Mouse (Mus musculus): ENCODE measurements around the gene Ston1.
A peak's percentile ranks its signal among the peaks of the same experiment; 100 is the strongest.

The Ston1 gene

DNA sequence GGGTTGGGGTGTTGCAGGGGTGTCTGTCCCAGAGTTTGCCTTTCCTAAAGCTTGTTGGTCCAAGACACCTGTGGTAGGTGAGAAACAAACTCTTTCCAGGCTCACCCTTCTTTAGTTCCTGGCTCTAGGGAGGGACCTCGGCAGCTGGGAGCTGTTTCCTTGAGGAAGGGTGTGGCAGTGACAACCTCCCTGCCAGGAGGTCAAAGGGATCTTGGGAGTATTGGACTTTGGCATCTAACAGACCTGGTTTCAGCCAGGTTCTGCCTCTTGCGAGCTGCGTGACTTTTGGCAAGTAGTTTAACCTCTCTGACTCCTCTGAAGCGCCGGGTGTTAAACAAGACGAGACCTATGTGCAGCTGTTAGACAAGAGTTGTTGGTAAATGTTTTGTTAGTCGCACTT, 29.7 kb downstream of the Ston1 start:
- no peak for DNase-seq

DNA sequence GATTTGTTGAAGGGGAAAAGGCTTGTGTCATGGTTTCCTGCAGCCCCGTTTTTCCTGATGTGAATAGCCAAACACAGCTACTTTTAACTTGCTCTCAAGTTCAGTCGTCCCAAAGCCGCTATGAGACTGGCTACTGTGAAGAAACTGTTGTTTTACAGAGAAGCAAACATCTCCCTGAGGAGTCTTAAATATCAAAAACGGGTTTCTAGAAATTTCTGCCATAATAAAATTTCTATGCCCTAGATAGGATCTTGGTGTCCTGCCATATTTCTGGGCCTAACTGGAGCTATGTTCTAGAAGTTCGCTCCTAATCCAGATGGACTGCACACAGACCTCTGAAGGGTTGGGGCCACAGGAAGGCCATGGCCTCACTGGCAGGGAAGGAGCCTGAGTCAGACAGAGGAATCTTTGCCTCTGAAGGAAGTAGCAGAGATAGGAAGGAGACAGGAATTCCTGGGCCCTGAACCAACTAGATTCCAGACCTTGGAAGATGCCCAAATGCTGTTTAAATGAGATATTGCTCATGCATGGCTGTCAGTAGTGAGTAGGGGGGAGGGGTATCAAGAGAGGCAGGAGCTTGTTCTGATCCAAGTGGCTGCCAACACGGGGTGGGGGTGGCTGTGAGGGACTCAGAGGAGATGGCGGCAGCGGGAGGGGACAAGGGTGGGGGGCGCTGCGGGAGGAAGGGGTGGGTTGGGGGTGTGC, 31.3 kb downstream of the Ston1 start:
- DNase-seq = no peak

DNA sequence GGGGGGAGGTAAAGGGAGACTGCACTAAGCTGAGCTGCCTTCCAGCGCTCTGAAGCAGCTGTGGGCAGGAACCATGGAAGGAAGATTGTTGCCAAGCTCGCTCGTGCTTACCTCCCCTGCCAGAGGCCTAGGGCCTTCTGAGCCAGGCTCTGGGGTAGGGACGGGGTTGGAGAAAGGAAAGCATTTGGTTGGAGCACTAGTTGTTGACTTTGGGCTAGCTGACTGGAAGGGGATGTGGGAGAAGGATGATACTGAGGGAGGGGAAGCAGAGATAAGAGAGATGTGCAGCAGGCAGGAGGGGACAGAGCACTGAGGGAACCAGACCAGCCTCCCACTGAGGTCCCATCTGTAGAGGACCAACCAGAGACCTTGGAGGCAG, 31.9 kb downstream of the Ston1 start:
- no peak for DNase-seq

DNA sequence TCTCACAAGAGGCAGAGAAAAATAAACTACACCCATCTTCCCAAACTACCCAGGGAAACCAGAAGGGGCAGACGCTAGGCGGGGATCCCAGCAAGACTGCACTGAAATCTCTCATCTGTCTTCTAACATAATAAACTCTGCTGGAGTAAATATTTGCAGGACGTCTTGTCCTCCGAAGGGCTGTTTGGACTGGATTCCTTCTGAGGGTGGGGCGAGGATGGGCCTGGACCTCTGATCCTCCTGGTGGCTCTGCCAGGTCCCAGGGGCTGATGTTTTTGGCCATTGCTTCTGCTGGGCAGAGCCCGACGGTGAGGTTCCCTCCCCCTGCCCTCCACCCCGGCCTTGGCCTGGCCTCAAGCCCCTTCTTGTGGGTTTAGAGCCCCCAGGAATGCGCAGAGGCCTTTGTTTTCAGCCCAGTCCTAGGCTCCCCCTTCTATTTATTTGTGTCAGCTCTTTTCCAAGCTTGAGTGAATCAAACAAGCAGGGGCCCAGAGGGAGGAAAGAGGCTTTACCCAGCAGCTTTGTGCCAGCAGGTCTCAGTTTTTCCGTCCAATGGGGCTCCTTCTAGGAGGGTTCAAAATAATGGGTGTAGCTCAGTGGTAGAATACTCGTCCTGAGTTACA, 32.6 kb downstream of the Ston1 start:
- DNase-seq = no peak

DNA sequence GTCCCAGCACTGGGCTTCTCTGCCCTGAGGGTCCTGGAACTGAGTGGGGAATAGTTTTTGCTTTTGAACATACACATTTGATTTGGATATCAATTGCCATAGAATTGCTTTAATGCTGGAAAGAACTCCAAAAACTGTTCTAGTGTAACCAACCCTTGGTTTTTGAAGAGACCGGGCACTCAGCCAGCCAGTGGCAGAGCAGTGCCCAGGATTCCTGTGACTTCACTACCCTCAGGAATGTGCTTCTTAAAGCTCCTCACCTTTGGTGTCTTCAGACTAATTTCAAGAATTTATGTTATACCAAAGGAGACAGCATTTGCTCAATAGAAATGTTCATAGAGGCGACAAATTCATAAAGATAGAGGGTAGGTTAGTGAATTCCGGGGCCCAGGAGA, 33.1 kb downstream of the Ston1 start:
- no peak for DNase-seq

DNA sequence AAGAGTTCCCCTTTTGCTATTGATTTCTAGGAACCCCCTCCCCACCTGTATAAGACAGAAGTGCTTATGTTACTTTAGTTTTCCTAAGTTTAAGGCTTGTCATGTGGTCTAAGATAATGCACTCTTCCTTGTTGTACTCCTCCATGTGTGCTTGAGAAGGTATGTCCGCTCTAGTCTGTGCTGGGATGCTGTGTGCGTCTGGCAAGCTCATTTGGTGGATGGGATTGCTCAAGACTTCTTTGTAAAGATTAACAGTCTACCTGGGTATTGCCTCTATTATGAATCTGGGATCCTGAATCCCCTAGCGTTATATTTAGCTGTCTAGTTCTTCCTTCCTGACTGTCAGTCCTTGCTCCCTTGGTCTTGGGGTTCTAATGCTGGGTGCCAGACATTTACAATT, 35.1 kb downstream of the Ston1 start:
- DNase-seq = no peak

DNA sequence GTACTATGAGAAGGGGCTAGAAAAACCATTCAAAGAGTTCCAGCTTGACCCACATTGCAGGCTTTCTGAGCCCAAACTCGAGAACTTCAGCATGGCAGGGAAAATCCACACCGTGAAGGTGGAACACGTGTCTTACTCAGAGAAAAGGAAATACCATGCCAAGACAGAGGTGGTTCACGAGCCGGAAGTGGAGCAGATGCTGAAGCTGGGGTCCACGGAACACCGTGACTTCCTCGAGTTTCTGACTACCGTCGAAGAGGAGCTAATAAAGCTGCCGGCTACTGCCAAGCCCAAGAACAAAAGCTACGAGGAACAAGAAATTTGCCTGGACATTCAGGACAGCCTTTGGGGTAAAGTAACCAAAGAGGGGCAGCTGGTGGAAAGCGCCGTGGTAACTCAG, 38.6 kb downstream of the Ston1 start:
- no peak for DNase-seq

DNA sequence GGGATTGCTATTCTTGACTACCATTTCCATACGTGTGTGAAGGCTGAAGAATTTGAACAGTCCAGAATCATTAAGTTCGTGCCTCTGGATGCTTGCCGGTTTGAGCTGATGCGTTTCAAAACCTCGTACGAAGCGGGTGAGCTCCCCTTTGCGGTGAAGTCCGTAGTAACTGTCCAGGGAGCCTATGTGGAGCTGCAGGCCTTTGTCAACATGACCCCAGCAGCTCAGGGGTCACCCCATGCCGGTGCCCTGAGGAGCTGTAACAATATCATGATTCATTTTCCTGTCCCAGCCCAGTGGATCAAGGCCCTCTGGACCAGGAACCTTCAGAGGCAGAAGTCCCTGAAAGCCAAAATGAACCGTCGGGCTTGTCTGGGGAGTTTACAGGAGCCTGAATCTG, 39.1 kb downstream of the Ston1 start:
- no peak for DNase-seq

DNA sequence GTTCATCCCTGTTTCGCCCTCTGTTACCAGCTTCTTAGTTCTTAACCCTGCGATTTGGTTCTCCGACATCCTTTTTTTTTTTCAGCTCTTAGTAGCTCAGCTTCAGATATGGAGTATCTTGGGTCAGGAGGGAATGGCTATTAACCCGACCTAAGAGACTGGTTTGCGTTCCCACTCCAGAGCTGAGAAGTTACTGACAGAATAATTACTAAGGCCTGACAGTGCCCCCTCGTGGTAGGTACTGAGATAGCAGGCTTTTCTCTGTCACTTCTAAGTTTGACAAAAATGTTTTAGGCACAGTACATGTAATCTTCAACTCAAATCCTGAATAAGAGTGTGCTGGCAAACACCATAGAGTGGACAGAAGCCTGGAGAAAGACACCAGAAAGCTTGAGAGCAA, 43.5 kb downstream of the Ston1 start:
- DNase-seq = peak in 1 of 2 experiments; percentile 36

DNA sequence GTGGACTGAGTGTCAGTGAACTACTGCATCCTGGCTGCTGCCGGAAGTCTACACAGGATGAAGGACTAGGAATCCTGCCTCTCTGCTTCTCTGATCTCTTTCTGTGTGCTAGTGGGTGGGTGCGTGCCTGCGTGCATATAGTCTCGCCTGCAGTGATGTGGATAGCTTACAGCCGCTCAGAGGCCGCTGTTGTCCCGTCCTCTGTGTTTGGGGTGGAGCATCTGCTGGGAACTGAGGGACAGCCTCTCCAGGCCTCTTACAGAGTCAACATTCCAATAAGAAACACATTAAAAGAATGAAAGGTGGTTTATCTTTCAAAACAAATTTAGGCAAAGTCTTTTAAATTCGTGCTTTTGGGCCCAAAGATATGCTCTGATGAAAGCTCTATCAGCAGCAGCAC, 44.4 kb downstream of the Ston1 start:
- no peak for DNase-seq

DNA sequence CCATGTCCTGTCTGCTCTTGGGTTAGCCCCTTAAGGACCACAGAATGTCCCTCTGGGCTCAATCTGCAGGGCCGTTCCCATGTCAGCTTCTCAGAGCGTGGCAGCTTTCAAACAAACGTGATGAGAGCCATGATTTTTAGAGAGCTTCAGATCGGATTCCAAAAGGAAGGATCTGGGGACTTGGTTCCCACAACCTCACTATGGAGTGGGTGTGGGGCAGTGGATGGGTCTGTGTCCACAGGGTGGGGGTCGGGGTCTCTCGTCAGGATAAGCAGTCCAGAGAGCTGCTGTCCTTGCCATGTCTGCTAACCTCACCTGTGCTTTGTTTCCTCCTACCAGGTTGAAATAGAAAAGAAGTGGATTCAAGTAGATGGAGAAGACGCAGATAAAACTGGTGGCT, 47.4 kb downstream of the Ston1 start:
- no peak for DNase-seq

DNA sequence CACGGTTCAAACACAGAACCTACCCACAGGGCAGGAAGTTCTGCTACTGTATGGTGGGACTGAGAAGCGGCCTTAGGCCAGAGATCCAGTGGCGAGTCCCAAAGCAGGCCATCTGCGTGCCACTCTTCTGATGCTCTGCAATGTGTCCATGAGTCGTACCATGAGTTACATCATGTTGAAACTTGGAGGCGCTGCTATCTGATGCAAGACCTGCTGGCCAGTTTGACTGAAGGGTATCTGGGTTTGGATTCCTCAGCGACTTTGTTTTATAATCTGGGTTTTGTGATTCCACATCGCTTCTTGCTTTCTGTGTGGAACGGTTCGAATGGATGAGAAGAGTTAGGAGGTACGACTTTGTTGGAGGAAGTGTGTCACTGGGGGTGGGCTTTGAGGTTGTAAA, 47.8 kb downstream of the Ston1 start:
- DNase-seq = no peak

DNA sequence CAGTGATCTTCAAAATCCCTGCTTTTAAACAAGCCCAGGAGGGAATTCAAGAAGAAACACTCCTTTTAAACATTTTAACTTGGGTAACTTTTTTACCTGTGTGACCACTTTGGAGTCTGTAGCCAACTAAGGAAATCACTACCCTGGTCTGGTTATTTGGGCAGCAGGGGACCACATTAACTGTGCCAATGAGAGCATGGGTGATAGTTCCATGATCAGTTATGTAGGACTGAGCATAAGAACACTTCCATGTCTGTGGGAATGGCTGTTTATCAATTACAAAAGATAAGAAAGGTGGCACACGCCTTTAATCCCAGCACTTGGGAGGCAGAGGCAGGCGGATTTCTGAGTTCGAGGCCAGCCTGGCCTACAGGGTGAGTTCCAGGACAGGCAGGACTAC, 49.7 kb downstream of the Ston1 start:
- DNase-seq = no peak

DNA sequence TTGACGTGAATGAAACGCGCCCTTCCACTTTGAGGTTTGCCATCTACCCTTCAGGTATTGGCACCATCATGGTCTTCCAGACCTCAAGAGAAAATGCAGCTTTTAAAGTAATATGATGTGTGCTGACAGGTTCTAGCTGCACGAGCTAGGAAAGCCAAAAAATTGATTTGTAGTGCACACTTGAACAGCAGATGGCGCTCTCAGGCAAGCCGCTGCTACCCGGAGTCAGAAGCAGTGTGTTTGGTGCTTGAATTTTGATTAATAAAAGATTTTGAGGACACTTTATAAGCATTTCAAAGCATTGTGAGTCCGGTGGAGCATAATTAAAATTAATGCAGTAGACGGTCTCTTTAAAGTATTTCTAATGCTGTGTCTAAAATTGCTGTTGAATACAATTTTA, 54.5 kb downstream of the Ston1 start:
- no peak for DNase-seq

DNA sequence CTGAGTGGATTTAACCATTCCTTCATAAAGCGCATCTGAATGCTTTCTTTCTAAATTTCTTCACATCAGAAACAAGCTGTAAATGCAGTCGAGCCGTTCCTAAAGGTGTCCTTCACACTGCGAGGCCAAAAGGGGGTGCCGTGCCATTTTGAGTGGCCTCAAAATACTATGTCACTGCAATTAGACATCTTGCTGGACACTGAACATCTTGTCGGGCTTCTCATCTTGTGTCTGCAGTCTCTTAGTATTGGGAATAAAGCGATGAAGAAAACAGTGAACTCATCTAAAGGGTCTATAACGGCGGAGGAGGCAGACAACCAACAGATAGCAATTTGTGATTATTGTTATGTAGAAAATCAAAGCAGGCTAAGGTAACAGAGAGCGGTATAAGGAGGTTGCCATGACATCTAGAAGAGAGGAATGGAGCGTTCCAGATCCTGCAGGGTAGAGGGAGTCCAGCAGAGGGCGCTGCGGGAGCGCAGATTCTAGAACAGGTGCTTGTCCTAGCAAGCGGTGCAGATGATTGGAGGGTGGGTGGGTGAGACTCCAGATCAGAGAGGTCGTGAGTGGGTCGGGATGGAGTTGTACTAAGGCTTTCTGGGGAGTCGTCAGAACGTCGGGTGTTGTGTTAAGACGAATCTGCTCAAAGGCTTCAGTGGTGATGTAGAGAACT, 55.4 kb downstream of the Ston1 start:
- peak; percentile 41 to 47 for DNase-seq

DNA sequence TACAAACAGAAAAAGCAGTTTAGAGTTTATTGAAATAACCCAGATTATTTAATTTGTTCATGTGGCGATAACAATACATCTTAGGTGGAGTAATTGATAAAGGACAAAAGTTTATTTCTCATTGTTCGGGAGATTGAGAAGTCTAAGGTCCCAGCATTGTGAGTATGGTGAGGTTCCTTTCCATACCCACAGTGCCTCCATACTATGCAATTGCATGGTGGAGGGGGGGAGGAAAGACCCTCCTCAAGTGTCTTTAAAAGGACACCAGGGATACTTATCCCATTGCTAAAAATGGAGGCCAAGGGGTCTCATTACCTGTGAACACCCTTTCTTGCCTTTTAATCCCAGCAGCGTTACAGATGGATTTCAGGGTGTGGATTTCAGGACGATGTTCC, 55.9 kb downstream of the Ston1 start:
- no peak for DNase-seq

DNA sequence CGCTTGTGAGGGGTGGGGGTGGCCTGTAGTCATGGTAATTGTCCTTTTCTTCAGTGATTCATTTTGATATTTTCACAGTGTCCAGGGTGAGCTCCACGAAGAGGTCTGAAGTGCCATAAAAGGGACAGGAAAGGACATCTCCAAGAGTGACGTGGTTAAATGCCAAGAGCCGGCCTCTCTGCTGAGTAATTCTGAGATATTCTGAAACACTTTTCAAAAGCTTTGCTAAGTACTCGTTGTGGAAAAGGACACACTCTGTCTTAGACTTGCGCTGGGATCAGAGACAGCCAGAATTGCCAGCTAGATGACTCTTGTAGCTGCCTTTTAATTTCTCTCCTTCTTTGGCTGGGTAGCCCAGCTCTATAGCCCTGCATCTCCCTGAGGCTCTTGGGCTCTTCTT, 61.0 kb downstream of the Ston1 start:
- no peak for DNase-seq

DNA sequence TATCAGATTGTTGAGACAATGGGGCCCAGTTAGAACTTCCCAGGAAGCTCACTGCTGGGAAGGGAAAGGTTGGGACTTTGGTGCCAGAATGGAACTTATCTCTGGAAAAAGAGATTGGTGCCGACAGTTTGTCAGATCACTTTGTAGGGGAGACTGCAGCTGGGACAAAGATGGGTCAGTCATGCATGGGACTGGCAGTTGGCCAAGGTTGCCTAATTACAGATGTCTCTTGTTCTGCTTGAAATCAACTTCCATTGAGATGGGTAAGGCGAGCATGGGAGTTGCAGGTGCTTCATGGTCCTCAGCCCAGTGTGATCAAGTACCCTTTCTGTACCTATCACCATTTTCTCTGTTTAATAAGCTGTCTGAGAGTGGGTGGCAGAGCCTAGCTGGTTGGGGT, 68.6 kb downstream of the Ston1 start:
- DNase-seq = no peak

DNA sequence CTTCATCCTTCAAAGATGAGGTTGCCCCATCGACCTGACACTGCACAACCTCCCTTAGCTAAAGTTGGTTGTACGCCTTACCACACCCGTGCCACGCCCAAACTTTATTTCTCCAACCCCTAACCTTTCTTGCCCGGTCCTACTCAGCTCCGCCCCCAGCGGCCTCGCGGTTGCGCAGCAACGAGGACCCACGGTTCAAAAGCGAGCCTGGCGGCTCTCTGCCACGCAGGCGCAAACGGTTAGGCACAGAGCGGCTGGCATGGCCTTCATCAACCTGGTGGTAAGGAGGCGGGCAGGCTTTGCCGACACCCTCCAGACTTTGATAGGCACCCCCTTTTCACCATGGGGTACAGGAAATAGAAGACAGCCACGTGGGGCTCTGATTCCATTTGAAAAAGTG, 71.0 kb downstream of the Ston1 start, which contains the start of gene Gtf2a1l:
Gene Gtf2a1l, plus strand, starts transcription at position 209 of the 400 bp plus-strand sequence.
- peak; percentile 33 to 40 for DNase-seq

DNA sequence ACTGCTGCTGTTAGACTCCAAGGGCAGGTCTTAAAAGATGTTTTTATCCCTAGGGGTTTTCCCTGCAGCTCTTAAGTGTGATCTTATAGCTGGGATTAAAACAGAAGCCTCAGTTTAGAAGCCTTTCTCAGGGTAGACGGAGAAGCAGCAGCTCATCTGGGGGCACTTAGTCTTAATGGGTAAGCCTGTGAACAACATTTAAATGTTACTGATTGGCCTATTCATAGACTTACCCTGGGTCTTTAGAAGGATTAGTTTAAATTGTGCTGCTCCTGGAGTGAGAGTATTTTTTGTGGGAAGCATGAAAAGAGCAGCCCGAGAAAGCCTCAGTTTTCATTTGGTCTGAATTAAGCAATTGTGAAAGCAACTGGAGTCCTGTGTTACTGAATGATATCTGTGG, 72.4 kb downstream of the Ston1 start:
- DNase-seq = no peak

DNA sequence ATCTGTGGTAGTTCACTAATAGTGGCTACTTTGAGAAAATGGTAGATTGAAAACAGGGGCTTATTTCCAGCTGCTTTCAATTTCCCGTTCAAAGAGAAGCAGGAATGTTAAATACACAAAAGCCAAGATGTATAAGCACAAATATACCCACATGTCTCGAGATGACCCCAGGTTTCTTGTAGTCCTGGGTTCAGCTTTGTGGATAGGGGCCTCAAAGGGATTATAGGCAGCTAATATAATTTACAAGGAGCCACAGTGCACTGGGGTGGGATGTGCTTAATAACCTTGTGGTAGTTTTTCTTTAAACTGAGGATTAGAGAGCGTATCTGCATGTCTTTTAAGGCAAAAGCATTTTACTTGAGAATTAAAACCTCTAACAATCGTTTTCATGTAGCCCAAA, 73.3 kb downstream of the Ston1 start:
- no peak for DNase-seq

DNA sequence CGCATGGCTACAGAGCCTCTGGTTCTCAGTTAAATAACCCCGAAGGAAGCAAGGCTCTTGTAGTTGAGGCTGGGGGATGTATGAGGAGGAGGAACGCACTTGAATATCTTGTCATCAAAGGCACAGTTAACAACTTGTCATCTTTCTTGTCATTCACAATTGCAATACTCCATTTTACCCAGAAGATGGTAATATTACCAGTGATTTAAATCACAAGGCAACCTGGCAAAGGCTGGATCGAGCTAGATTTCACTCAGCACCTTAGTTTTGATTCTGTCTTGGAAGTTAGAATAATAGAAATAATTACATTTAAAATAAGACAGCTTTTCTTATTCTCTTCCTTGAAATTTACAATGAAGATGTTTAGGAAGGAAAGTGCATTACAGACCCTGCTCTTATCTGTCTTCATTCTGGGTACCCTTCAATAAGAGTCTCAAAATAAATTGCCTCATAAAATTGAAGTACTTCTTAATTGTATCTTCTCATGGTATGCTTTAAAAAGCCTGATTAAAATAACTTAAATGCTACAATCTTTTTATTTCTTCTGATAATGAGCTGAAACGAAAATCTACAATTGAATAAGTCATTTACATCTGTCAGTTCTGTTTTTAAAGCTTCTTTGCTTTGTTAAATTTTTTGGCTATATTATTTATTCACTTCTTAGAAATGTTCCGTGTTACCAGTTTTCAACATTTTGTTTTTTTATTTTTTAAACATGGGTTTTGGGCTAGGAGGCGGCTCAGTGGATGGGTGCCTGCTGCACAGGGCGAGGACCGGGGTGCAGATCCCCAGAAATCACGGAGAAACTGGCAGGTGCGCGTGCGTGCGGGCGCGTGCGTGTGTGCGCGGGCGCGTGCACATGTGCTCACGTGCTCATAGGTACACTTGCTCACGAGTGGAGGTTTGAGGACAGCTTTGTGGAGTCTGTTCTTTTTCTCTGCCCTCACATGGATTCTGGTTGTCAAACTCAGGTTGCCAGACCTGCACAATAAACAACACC, 78.1 kb downstream of the Ston1 start:
- DNase-seq = no peak

DNA sequence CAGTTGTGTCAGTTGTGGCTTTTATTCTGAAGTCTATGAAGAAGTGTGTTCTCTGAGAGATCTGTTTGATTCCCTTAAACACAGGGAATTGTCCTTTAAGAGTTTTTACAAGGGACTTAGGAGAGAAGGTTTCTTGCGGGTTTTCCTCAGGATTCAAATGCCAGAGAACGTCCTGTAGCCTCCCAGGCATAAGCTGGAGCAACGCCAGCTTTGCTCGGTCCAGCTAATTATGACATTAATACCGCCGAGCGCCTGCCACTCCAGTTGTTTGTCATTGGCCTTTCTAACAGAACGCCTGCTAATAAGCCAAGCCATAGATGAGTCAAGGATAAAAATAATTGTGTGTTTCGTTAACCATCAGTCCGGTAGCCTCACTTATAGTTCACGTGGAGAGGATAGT, 90.7 kb downstream of the Ston1 start:
- no peak for DNase-seq
